Mouse (Mus musculus): ENCODE data around the gene A030003K21Rik. TPM values are rescaled to one million over a fixed set of nuclear protein-coding genes. Genes with fewer than 3 reads are reported as not detected.

A030003K21Rik gene
- polyA plus RNA-seq, 1 experiment from 2014 or later, result not detected

DNA sequence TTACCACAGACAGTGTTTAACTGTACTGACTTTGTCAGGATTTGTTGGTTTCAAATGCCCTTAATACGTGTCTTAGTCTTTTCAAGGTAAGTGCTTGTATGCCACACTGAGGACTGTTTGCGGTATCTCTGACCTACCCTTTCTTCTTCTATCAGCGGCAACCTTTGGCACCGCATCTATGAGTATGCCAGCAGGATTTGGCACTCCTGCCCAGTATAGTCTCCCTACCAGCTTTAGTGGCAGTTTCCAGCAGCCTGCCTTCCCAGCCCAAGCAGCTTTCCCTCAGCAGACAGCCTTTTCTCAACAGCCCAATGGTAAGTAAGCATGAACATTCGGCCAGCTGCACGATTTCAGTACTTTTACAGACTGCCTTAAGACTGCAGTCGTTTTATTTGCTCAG, 49.9 kb downstream of the A030003K21Rik start:
- no peak overlapping the region for H3K4me2 ChIP-seq
- peaks cover 16% of the 10 kb centered on the region for H3K36me3 ChIP-seq (ENCODE audit: control insufficient read depth, insufficient read depth, low read length)
- H3K27ac ChIP-seq (ENCODE audit: low read depth, low read length), result no peak overlapping the region
- no peaks in the 10 kb centered on the region for H3K27me3 ChIP-seq (replicated peaks; ENCODE audit: control insufficient read depth, insufficient read depth, low read length)
- H3K9me3 ChIP-seq (ENCODE audit: control insufficient read depth, low read length), result no peaks in the 10 kb centered on the region
- DNase-seq (ENCODE audit: low spot score) (no peak), ATAC-seq (replicated peaks; ENCODE audit: low FRiP score) (no peak)
- WGBS, result 94% methylated on average over 7 of the region's 7 CpGs
- H3K4me1 ChIP-seq (replicated peaks; ENCODE audit: control insufficient read depth, insufficient read depth, low read length), result no peaks in the 10 kb centered on the region
- no peak overlapping the region for H3K4me3 ChIP-seq (ENCODE audit: low read depth, low read length)
- H3K9ac ChIP-seq (ENCODE audit: low read depth, low read length), result no peak overlapping the region

Other genes starting within 250 kb of the A030003K21Rik start
- gene Mff, start 218.5 kb downstream of the A030003K21Rik start, polyA plus RNA-seq (2014; fragmentation: Nextera tagmentation; extraction: Ambion mirVana), result 273 and 281 TPM in 2 replicates
- gene Tm4sf20, start 174.9 kb downstream of the A030003K21Rik start, polyA plus RNA-seq (2014; fragmentation: Nextera tagmentation; extraction: Ambion mirVana), result 0.12 TPM in 1 of 2 replicates, not detected in the other
- gene Gm47791, start 172.1 kb downstream of the A030003K21Rik start, polyA plus RNA-seq (2014; fragmentation: Nextera tagmentation; extraction: Ambion mirVana), result not detected in 2 replicates
- 47.6 and 58.7 TPM in 2 replicates for gene Agfg1, start 103.9 kb downstream of the A030003K21Rik start, polyA plus RNA-seq (2014; fragmentation: Nextera tagmentation; extraction: Ambion mirVana)
- not detected in 2 replicates for gene A030005L19Rik, start 30.1 kb downstream of the A030003K21Rik start, polyA plus RNA-seq (2014; fragmentation: Nextera tagmentation; extraction: Ambion mirVana)
- not detected in 2 replicates for gene A030014E15Rik, start 18.5 kb downstream of the A030003K21Rik start, polyA plus RNA-seq (2014; fragmentation: Nextera tagmentation; extraction: Ambion mirVana)
- not detected in 2 replicates for gene Gm6217, start 12.0 kb downstream of the A030003K21Rik start, polyA plus RNA-seq (2014; fragmentation: Nextera tagmentation; extraction: Ambion mirVana)
- not detected in 2 replicates for gene Gm7544, start 12.6 kb upstream of the A030003K21Rik start, polyA plus RNA-seq (2014; fragmentation: Nextera tagmentation; extraction: Ambion mirVana)
- not detected in 2 replicates for gene Gm47955, start 16.9 kb upstream of the A030003K21Rik start, polyA plus RNA-seq (2014; fragmentation: Nextera tagmentation; extraction: Ambion mirVana)
- gene Gm47959, start 57.2 kb upstream of the A030003K21Rik start, polyA plus RNA-seq (2014; fragmentation: Nextera tagmentation; extraction: Ambion mirVana), result not detected in 2 replicates
- 0.18 and 0.21 TPM in 2 replicates for gene Slc19a3, start 95.1 kb upstream of the A030003K21Rik start, polyA plus RNA-seq (2014; fragmentation: Nextera tagmentation; extraction: Ambion mirVana)
- gene Krtap28-10, start 99.1 kb upstream of the A030003K21Rik start, polyA plus RNA-seq (2014; fragmentation: Nextera tagmentation; extraction: Ambion mirVana), result not detected in 2 replicates
- not detected in 2 replicates for gene Gm47969, start 101.5 kb upstream of the A030003K21Rik start, polyA plus RNA-seq (2014; fragmentation: Nextera tagmentation; extraction: Ambion mirVana)
- gene A030005K14Rik, start 116.0 kb upstream of the A030003K21Rik start, polyA plus RNA-seq (2014; fragmentation: Nextera tagmentation; extraction: Ambion mirVana), result not detected in 2 replicates
- gene Krtap28-13, start 117.5 kb upstream of the A030003K21Rik start, polyA plus RNA-seq (2014; fragmentation: Nextera tagmentation; extraction: Ambion mirVana), result not detected in 2 replicates
- gene Ccl20, start 173.4 kb upstream of the A030003K21Rik start, polyA plus RNA-seq (2014; fragmentation: Nextera tagmentation; extraction: Ambion mirVana), result 0.23 TPM in 1 of 2 replicates, not detected in the other
- not detected in 2 replicates for gene Daw1, start 216.4 kb upstream of the A030003K21Rik start, polyA plus RNA-seq (2014; fragmentation: Nextera tagmentation; extraction: Ambion mirVana)